Mouse (Mus musculus) embryonic fibroblast, embryonic 13.5 days (primary cell): Measurements from ENCODE around the gene Tmem37. TPM values are rescaled to one million over a fixed set of nuclear protein-coding genes. Genes with fewer than 3 reads are reported as not detected.
"Not testable (repeated sequence)": the region's sequence is repeated elsewhere in the genome, so short reads cannot be mapped to it uniquely, and the experiment has no call there.

Experiments
- H3K27ac ChIP-seq: 2 replicates; pipeline ENCODE4 v1.5.1; 2012; ENCODE audit warnings: low read length, control low read depth, inconsistent platforms; ENCODE audit not compliant: insufficient read depth
- H3K4me1 ChIP-seq: 2 replicates; pipeline ENCODE4 v1.6.1; 2011; ENCODE audit warnings: low read length; ENCODE audit not compliant: control insufficient read depth, insufficient read depth
- H3K4me3 ChIP-seq: 2 replicates; pipeline ENCODE4 v1.5.1; 2011; ENCODE audit warnings: mild to moderate bottlenecking, control low read depth, low read length; ENCODE audit not compliant: insufficient read depth
- CTCF ChIP-seq: IDR thresholded peaks from 2 replicates; pipeline ENCODE4 v1.5.1; 2011; ENCODE audit warnings: mild to moderate bottlenecking, control low read depth, low read length, moderate library complexity, borderline replicate concordance; ENCODE audit not compliant: insufficient read depth
- POLR2A ChIP-seq: IDR thresholded peaks from 2 replicates; pipeline ENCODE4 v1.6.1; 2011; ENCODE audit warnings: low read depth, mild to moderate bottlenecking, control low read depth, low read length, moderate library complexity
- polyA plus RNA-seq: library from polyadenylated mRNA; stranded (reverse); fragments of >200 nt; gene quantifications from 2 replicates; pipeline ENCODE4 v1.2.4, GENCODE M21; 2011; ENCODE audit warnings: low read depth; ENCODE audit not compliant: missing spikeins, insufficient read length

The Tmem37 gene
- polyA plus RNA-seq, 1 experiment, result 18.7 TPM

DNA sequence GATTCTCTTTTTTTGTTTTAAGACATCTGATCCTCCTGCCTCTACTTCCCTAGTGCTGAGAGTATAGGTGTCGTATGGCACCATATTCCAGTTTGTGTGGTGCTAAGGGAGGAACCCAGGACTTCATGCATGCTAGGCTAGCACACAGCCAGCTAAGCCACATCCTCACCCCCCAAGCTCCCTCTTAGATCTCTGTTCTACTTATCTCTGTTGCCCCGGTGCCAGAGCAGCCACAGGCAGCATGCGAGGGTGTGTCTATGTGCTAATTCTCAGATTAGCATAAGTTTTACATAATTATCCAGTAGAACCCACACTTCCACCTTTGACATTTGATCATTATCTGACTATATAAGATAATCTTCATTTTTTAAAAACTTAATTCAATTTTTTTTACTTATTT is 21.0 kb upstream of the Tmem37 start:
- TF ChIP-seq CTCF, result no peak
- no peak for TF ChIP-seq POLR2A
- Histone ChIP-seq H3K4me3 (no peak overlapping the region), H3K27ac (no peak overlapping the region), H3K4me1 (no peaks in the 10 kb centered on the region)

DNA sequence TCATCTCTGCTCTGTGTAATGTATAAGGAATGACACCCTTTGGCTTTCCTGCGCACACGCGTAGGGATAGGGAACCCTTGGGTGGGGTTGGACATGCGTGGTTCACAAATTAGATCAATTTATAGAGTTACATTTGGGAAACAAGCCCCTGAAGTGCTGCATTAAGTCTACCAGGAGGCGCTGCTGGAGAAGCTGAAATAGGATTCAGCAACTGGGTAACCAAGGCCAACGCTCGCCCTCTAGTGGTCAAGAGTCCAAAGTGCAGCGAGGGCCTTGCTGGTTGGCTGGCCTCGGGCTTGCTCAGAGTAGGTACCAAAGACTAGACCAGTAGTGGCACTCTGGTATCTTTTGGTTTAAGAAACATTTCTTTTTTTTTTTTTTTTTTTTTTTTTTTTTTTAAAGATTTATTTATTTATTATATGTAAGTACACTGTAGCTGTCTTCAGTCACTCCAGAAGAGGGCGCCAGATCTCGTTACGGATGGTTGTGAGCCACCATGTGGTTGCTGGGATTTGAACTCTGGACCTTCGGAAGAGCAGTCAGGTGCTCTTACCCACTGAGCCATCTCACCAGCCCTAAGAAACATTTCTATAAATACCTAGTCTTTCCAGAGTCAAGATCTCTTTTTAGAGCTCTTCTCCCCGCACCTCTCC is 19.7 kb upstream of the Tmem37 start:
- not testable (repeated sequence) for H3K27ac ChIP-seq, H3K4me1 ChIP-seq
- TF ChIP-seq CTCF, result peak; percentile 90

DNA sequence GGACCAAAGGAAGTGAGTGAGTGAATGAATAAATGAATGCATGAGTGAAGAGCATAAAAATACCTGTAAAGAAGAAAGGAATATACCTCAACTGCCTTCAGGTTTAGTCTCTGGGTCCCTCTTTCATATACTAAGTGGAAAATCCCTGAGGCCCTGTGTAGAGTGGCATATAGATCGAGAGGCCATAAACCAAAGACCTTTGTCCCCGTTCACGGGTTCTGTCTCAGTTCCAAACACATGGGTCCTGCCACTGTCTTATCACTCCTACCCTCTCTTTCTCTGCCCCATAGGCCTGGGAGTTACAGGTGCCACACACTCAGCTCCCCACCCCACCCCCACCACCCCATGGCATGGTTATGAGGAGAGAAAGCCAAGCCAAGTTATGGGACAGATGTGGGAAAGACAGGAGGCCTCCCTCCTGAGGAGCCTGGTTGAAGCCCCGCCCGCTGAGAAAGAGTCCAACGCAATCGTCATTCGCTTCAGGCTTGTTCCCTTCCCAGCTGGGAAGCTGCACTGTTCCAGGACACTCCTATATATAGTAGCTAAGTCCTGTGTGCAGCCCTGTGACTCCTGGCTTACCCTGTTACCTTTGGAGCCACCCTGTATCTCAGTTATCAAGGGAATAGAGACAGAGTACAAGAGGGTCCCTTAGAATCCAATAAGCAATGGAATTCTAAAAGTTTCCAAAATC is 17.2 kb upstream of the Tmem37 start:
- Histone ChIP-seq H3K27ac (no peak overlapping the region), H3K4me3 (no peak overlapping the region), H3K4me1 (no peaks in the 10 kb centered on the region)
- TF ChIP-seq POLR2A (no peak), CTCF (no peak)

More for the DNA sequence above, 19.7 kb upstream of the Tmem37 start:
- not testable (repeated sequence) for H3K4me3 ChIP-seq

DNA sequence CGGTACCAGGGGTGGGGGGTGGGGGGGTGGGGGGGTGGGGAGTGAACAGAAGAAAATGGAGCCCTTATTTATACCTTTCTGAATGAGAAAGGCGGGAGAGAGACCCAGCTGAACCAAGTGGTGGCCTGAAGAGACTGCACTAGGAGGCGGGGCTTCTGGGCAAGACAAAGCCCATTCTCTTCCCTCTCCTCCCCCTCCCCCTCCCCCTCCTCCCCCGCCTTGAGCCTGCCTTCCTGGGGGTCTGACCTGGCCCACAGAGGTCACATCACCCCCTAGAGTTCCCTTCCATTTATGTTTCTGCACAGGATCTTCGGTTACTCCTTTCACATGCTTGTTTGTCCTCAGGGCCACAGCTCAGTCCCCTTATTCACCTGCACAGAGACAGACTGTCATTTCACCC is 15.3 kb upstream of the Tmem37 start:
- TF ChIP-seq POLR2A (no peak), CTCF (no peak)
- Histone ChIP-seq H3K4me3 (no peak overlapping the region), H3K27ac (no peak overlapping the region), H3K4me1 (no peaks in the 10 kb centered on the region)

DNA sequence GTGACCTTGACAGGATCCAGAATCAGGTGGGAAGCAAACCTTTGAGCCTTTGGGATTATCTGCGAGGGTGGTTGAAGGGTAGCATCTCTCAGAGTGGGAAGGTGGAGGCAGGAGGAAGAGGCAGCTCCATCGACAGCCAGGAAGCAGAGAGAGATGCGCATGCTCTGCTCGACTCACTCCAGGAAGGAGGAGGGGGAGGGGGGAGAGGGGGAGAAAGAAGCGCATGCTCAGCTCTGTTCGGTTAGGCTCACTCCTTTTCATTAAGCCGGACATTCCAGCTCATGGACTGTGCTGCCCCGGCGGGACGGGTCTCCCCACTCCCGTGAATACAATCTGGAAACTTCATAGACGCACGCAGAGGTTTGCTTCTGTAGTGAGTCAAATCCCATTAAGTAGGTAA is 12.8 kb upstream of the Tmem37 start:
- H3K27ac ChIP-seq, result no peak overlapping the region
- peaks cover 8% of the 10 kb centered on the region; the same call in 1 of the 2 replicates for H3K4me1 ChIP-seq
- no peak overlapping the region for H3K4me3 ChIP-seq
- TF ChIP-seq CTCF, result no peak
- TF ChIP-seq POLR2A, result no peak

DNA sequence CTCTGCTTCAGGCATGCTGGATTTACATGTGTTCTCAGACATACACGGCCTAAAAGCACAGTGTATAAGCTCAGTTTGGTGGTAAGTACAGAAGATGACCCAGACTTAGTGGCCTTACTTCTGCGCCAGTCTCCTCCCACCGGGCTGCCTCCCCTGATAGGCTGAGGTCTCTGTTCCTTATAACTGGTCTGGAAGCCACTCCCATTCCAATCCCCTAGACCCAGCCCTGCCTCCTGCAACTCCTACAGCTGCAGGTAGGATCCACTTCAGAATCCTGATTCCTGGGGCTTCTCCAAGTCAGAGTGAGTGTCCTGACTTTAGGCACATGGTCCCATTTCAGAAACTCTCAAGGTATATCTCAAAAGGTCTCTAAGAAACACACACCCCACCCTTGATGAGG is 11.8 kb upstream of the Tmem37 start:
- Histone ChIP-seq H3K4me3 (no peak overlapping the region), H3K4me1 (peaks cover 8% of the 10 kb centered on the region; the same call in 1 of the 2 replicates), H3K27ac (no peak overlapping the region)
- TF ChIP-seq POLR2A (no peak), CTCF (no peak)

DNA sequence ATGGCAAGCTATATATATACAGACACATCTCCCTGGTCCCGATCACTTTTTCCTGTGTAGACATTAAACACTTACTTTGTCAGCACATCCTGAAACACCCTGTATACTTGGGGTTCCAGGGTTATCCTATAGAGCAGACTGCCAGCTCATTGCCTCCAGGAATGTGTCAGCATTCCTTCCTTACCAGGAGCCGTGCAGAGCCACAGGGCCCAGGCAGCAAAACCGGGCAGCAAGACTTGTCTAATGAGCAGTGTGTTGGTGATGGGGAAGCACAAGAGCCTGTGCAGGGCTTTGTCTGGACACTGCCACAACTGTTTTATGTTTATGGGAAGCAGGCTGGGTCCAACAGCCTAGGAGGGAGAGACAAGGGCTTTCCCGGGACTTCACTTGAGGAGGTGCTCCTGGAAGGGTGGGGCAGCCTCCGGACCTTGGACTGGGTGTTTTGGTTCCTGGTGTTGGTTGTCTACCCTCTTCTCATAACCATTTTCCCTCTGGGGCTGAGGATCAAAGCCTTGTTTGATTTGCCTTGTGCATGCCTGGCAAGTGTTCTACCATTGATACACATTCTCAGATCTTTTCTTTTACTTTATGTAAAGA is 10.1 kb upstream of the Tmem37 start:
- H3K4me3 ChIP-seq, result no peak overlapping the region
- TF ChIP-seq CTCF, result no peak
- no peak for TF ChIP-seq POLR2A
- H3K27ac ChIP-seq, result peak overlapping the region; percentile 37; the same call in 1 of the 2 replicates

DNA sequence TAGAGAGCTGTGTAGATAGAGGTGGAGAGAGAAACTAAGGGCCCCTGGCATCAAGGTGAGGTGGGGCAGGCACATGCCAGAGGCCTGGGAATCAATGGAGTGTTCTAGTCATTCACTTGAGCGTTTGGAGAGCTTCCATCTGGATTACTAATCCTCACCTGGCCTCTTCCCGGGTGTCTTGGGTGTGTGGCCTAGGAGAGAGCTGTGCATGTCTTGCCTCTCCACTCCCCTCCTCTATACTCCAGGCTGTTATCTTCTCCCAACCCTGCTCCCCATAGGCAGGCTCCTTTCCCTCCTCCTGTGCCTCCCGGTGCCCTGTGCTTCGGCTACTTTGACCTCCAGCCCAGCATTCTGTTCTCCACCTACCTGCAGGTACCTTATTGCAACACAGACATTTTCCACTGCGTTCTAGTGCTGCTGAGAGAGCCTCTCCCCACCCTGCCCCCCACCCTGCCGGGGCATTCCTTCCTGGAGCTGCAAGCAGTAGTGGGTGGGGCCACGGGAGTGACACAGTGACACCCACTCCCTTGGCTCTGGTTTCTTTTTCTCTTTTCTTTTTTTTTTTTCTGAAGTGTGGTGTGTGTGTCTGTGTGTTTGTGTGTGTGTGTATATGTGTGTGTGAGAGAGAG is 9.2 kb upstream of the Tmem37 start:
- H3K4me3 ChIP-seq, result no peak overlapping the region
- TF ChIP-seq POLR2A (no peak), CTCF (no peak)
- H3K4me1 ChIP-seq, result peaks cover 8% of the 10 kb centered on the region; the same call in 1 of the 2 replicates
- no peak overlapping the region for H3K27ac ChIP-seq

More for the DNA sequence above, 10.1 kb upstream of the Tmem37 start:
- H3K4me1 ChIP-seq, result peaks cover 8% of the 10 kb centered on the region; the same call in 1 of the 2 replicates

DNA sequence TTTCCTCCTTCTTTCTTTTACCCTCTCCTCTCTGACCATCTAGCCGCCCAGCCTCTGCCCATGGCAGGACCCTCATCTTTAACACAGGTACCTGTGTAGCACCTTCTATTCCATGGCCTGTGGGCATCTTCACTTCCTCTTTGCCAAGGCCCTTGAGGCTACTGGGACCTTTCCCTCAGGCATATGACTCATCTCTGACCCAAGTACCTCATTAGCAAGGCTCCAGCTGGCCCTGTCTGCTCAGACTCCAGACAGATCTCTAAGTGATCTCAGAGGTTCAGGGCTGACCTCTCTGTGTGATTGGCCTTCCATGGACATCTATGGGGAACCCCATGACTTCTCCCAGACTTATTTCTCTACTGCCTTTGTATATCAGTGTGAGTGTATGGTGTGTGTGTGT is 6.8 kb upstream of the Tmem37 start:
- no peak for TF ChIP-seq POLR2A
- TF ChIP-seq CTCF, result no peak
- Histone ChIP-seq H3K27ac (no peak overlapping the region), H3K4me1 (peaks cover 8% of the 10 kb centered on the region; the same call in 1 of the 2 replicates), H3K4me3 (no peak overlapping the region)
